Mouse (Mus musculus): ENCODE measurements around the gene Tmem179.

Gene Tmem179

DNA sequence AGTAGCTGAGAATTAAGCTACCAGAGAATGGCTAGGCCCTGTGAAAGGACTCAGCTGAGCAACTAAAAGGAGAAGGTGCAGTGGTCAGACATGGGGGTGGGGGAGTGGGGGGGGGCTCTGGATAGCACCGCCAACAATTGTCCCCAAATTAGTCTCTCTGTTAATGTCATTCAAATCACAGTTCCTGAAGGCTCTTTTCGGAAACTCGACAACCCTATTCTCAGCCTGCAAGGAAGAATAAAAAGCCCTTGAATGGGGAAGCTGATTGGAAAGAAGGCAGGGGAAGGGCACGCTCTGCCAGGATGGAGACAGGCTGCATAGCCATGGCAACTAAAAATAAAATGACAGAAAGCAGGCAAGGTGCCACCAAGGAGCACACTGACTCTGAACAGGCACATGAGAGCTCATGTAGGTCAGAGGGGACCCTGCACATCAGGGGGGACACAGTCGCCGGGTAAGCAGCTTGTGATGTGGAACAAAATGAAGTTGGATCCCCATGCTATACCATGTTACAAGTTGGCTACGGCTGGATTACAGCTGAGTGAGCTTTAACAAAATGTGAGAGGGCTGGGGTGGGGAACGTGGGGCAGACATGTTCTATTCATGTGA is 25.0 kb upstream of the Tmem179 start:
- in situ Hi-C loops (cut with MboI; ENCODE audit: unreplicated experiment in 2 of 2), result loop anchor here (5.0 to 25.0 kb wide), 5 partner anchors 394 to 1129 kb away; partner anchors contain the start of genes Ckb (in 1 of the 2), Exoc3l4 (in 1 of the 2), Kif26a (in 1 of the 2) and Lbhd2 (in 1 of the 2)

- in situ Hi-C loops (cut with MboI; ENCODE audit: unreplicated experiment in 2 of 2), result loop anchor here (5.0 to 25.0 kb wide), 5 partner anchors 393 to 1128 kb away; partner anchors contain the start of genes Ckb (in 1 of the 2), Exoc3l4 (in 1 of the 2), Kif26a (in 1 of the 2) and Lbhd2 (in 1 of the 2)
Measured at GRCm38 (mm10) chr12:112540321-112540720, 23.8 kb upstream of the Tmem179 start.

DNA sequence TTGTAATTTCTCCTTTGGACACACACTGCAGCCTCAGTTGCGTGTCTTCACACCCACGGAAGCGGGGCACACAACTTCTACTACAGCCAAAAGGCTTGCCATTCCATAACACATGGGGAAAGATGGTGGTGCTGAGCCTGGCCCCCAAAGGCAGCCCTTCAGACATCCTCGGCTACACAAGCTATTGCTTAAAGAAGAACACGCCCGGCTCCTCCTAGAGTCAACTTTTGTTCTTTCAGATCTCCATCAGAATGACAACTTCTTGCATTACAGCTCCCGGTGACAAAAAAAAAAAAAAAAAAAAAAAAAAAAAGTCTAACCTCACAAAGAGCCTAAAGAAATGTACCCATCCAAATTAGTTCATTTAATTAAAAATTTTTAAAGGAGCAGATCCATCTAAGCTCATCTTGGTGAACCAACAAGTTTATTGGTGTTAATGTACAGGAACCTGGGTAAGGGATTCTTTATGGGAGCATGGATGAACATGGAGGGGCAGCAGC is 23.0 kb upstream of the Tmem179 start:
- in situ Hi-C loops (cut with MboI; ENCODE audit: unreplicated experiment in 2 of 2), result loop anchor here (5.0 to 25.0 kb wide), 4 partner anchors 422 to 1127 kb away; partner anchors contain the start of genes Ckb (in 1 of the 2), Exoc3l4 (in 1 of the 2), Lbhd2 (in 1 of the 2) and Trmt61a (in 1 of the 2)

- in situ Hi-C loops (cut with MboI; ENCODE audit: unreplicated experiment in 2 of 2), result loop anchor here (5.0 to 25.0 kb wide), 4 partner anchors 421 to 1126 kb away; partner anchors contain the start of genes Ckb (in 1 of the 2), Exoc3l4 (in 1 of the 2), Lbhd2 (in 1 of the 2) and Trmt61a (in 1 of the 2)
Measured at GRCm38 (mm10) chr12:112538356-112538755, 21.8 kb upstream of the Tmem179 start.

GRCm38 (mm10) chr12:112537233-112537632 is 20.7 kb upstream of the Tmem179 start:
- in situ Hi-C loops (cut with MboI; ENCODE audit: unreplicated experiment in 2 of 2), result loop anchor here (5.0 to 25.0 kb wide), 4 partner anchors 420 to 1125 kb away; partner anchors contain the start of genes Ckb (in 1 of the 2), Exoc3l4 (in 1 of the 2), Lbhd2 (in 1 of the 2) and Trmt61a (in 1 of the 2)

DNA sequence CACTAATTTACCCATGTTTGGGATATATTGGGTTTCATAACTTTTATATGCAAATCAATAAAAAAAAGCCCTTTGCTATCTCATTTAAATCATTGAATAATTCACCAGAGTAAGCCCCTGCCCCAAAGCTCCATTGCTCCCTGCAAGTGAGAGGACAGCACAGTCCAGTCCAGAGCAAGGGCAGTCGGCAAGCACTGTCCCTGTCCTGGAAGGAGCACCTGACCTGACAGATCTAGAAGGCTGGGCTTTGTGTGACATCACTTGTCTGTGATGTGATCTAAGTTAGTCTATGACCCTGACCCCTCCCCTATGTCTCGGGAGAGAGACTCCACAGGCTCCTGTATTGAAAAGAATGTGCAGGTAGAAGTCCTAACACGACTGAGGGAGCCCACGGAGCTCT is 17.2 kb upstream of the Tmem179 start:
- in situ Hi-C loops (cut with MboI; ENCODE audit: unreplicated experiment in 2 of 2), result loop anchor here (25.0 kb wide), 3 partner anchors 846 to 1121 kb away; partner anchors contain the start of genes Ckb (in 1 of the 2), Exoc3l4 (in 1 of the 2), Lbhd2 (in 1 of the 2) and Trmt61a (in 1 of the 2)

GRCm38 (mm10) chr12:112518105-112518504 is 1.6 kb upstream of the Tmem179 start:
- in situ Hi-C loops (cut with MboI; ENCODE audit: unreplicated experiment in 2 of 2), result no loop called here

DNA sequence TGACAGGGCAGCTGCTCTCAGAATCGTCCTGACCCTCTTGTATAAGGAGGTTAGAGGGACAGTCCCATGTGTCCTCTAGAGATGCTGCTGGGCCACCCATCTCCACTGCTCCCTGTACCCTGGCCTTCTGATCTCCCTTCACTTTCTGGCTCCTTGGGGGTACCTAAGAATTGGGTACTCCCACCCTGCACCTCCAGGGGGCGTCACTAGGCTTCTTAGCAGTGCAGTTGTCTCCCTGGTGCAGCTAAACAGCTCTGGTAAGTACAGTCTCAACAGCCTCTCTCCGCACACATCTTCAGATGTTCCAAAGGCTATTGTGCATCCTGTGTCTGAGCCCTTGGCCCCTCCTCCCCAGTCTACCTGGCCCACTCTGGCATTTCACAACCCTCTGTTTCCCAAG is 1.6 kb downstream of the Tmem179 start:
- in situ Hi-C loops (cut with MboI; ENCODE audit: unreplicated experiment in 2 of 2), result no loop called here

GRCm38 (mm10) chr12:112510733-112511372 is 5.7 kb downstream of the Tmem179 start:
- in situ Hi-C loops (cut with MboI; ENCODE audit: unreplicated experiment in 2 of 2), result no loop called here

DNA sequence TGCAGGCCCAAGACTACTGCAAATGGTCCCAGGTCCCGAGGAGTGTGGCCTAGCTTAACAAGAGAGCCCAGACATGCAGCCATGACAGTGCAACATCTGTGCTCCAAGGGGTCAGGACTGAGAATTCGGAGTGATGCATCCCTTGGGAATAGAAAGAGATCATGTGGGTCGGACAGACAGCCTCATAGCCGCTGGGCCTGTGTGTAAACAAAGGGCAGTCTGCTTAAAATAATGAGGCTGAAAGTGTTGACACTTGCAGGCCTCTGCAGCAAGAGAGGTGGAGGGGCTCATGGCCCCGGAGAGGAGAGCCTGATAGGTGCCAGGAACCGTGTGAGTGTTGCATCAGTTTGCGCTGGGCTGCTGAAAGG is 6.2 kb downstream of the Tmem179 start:
- in situ Hi-C loops (cut with MboI; ENCODE audit: unreplicated experiment in 2 of 2), result no loop called here

DNA sequence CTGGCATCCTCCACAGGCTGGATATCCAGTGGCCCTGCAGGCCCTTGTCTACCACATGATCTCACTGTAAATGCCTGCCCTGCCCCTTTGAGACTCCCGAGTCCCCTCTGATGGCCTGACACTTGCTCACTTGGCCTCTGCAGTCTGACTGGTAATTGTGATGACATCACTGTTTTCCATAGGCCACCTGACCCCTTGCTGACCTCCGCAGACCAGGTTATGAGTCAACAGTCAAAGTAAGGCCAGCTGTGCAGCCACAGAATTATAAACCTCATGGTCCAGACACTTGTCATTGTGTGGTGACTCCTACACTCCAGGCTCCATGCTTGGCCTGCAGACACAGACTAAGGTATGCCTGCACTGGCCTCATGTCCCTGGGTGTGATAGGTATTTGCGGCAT is 8.6 kb downstream of the Tmem179 start:
- in situ Hi-C loops (cut with MboI; ENCODE audit: unreplicated experiment in 2 of 2), result no loop called here

DNA sequence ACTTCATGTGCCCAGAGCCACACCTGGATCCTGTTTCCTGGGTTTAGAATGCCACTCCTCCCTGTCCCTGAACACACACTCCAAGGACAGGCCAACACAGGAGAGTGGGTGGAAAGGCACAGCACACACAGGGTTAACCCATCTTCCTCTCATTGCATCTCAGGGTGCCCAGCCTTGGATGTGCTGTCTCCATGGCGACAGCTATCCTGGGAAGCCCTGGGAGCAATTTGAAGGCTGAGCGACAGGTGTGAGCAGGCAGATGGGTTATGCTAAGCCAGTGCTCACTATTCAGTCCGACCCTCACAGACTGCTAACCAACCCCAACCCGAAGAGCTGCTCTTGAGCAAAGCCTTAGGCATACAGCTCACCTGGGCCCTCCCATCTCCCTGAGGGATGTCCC is 9.3 kb downstream of the Tmem179 start:
- in situ Hi-C loops (cut with MboI; ENCODE audit: unreplicated experiment in 2 of 2), result no loop called here

- in situ Hi-C loops (cut with MboI; ENCODE audit: unreplicated experiment in 2 of 2), result no loop called here
Measured at GRCm38 (mm10) chr12:112506267-112506666, 10.3 kb downstream of the Tmem179 start.

- in situ Hi-C loops (cut with MboI; ENCODE audit: unreplicated experiment in 2 of 2), result no loop called here
Measured at GRCm38 (mm10) chr12:112503003-112503771, 13.4 kb downstream of the Tmem179 start.

- in situ Hi-C loops (cut with MboI; ENCODE audit: unreplicated experiment in 2 of 2), result no loop called here
Measured at GRCm38 (mm10) chr12:112498683-112499082, 17.9 kb downstream of the Tmem179 start.

GRCm38 (mm10) chr12:112497731-112498130 is 18.8 kb downstream of the Tmem179 start:
- in situ Hi-C loops (cut with MboI; ENCODE audit: unreplicated experiment in 2 of 2), result no loop called here

- in situ Hi-C loops (cut with MboI; ENCODE audit: unreplicated experiment in 2 of 2), result no loop called here
Measured at GRCm38 (mm10) chr12:112496136-112496535, 20.4 kb downstream of the Tmem179 start.

DNA sequence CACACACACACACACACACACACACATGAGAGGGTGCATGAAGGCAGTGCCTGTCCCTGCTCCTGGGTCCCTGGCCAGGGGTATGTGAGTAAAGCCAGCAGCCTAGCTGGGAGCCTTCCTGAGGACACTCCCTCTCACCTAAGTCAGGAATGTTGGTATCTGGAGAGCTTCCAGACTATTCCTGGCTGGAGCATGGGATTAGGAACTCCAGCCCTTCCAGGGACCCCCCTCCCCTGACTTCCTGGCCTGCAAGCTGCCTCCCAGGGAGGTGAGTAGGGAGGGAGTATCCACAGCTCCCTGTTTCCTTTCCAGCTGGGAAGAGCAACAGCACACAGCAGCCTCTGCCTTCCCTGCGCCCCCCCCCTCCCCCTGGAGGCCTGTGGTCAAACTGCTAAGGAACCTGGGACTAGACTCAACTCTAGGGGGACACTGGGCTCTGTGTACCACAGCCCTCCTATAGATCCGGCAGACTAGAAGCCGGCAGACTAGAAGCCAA is 26.1 kb downstream of the Tmem179 start:
- in situ Hi-C loops (cut with MboI; ENCODE audit: unreplicated experiment in 2 of 2), result no loop called here

DNA sequence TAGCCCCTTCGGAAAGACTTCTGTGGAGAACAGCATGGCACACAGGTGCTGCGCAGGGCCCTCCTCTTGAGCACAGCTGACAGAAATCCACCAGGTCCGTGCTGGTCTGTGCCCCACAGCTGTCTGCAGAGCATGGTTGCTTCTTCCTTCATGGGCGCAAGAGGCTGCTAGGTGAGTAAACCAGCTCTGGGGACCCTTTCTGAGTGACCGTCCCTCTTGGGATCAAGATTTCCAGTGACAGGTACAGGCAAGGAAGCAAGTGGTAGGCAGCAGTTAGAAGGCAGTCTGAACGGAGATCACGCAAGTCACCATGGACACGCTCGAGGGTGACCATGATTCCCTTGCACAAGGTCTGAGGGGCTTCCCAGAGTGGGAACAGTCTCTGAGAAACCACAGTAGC is 27.0 kb downstream of the Tmem179 start:
- in situ Hi-C loops (cut with MboI; ENCODE audit: unreplicated experiment in 2 of 2), result no loop called here

DNA sequence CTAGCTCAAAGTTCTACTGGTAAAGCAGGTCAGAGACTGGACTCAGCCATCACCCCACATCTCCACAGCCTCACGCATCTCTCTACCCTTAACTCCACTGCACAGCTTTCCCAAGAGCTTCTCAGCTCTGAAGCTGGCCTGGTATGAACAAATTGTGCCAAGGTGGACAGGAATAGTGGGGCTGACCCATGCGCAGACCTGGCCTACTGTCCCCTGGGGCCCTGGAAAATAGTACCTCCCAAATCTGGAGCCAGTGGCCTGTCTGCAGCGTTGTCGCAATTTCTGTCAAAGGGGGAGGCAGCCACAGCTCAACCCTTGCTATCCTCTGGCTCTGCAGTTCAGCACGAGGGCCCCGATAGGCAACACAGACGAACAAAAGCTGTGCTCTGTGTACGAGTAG is 27.4 kb downstream of the Tmem179 start, which contains the start of gene A530016L24Rik:
TSS of gene A530016L24Rik (plus strand) at position 315 of the 400 bp plus-strand sequence.
- in situ Hi-C loops (cut with MboI; ENCODE audit: unreplicated experiment in 2 of 2), result no loop called here

Data from v-Abl transformed pro-B cells (cell line).